ENCODE assay signal across 11 mouse cellular contexts in genomic region chr8:80826996-80827395, GRCm38 (mm10). TPM values are rescaled to one million over a fixed set of nuclear protein-coding genes. Genes with fewer than 3 reads are reported as not detected.
A peak's percentile ranks its signal among the peaks of the same experiment; 100 is the strongest.
DNase-seq lines count a peak whose midpoint lies in the region; ATAC-seq and TF ChIP-seq lines count a peak whose summit lies in the region.
"Had no signal": no experiment of that assay in that cellular context is flagged by ENCODE, and none has a peak within 500 bp of the region (broad histone marks: within the 10 kb centered on the region; RNA-seq: fewer than 3 reads in every experiment).

No protein-coding gene starts in this region.

- no peak for DNase-seq in heart, postnatal 14 days
- peak; percentile 50 for DNase-seq in midbrain, postnatal 0 days (ENCODE audit: low spot score)
- no peak for DNase-seq in midbrain, embryonic 11.5 days (ENCODE audit: low spot score, missing footprints)
- DNase-seq in cerebellum, postnatal 14 days: peak; percentile 69 to 85
- no peak for DNase-seq in retina, embryonic 14.5 days (ENCODE audit: low spot score)
- DNase-seq in left cerebral cortex, adult 8-10 months (ENCODE audit: low spot score in 2 of 2): no peak
- DNase-seq in right cerebral cortex, postnatal 36 days (ENCODE audit: low spot score in 2 of 2): no peak
- DNase-seq: right cerebral cortex, adult 18-20 months had no signal

- no peak overlapping the region for H3K4me2 ChIP-seq in heart, embryonic 11.5 days
- H3K4me2 ChIP-seq in midbrain, postnatal 0 days (ENCODE audit: low read depth, low read length, poor library complexity, severe bottlenecking): no peak overlapping the region
- H3K4me2 ChIP-seq in midbrain, embryonic 11.5 days: no peak overlapping the region
- H3K4me2 ChIP-seq: limb, embryonic 13.5 days had no signal

- TF ChIP-seq CTCF in midbrain, postnatal 0 days (IDR thresholded peaks at IDR 0.05): no peak

- H3K27ac ChIP-seq in heart, embryonic 11.5 days (ENCODE audit: low read depth, low read length): 0 out of 2 replicates have a peak overlapping the region, but pooled peaks have one; percentile 22
- no peak overlapping the region for H3K27ac ChIP-seq in midbrain, postnatal 0 days (ENCODE audit: low read depth, low read length)
- no peak overlapping the region for H3K27ac ChIP-seq in midbrain, embryonic 11.5 days (ENCODE audit: low read depth, low read length)
- H3K27ac ChIP-seq: limb, embryonic 13.5 days; stomach, postnatal 0 days had no signal

- no peak for ATAC-seq in heart, embryonic 11.5 days (replicated peaks; ENCODE audit: insufficient number of reproducible peaks, low FRiP score, low TSS enrichment)
- no peak for ATAC-seq in midbrain, postnatal 0 days (ENCODE audit: low FRiP score)
- ATAC-seq in midbrain, embryonic 11.5 days (ENCODE audit: low FRiP score): no peak

- H3K9me3 ChIP-seq in heart, embryonic 11.5 days (replicated peaks; ENCODE audit: control insufficient read depth, low read length): no peaks in the 10 kb centered on the region
- H3K9me3 ChIP-seq in midbrain, postnatal 0 days (ENCODE audit: low read length): no peaks in the 10 kb centered on the region
- no peaks in the 10 kb centered on the region for H3K9me3 ChIP-seq in midbrain, embryonic 11.5 days (ENCODE audit: control insufficient read depth, low read length)
- H3K9me3 ChIP-seq: limb, embryonic 13.5 days had no signal

- H3K4me1 ChIP-seq in heart, embryonic 11.5 days (ENCODE audit: control insufficient read depth, insufficient read depth, low read length): peaks cover 40% of the 10 kb centered on the region
- H3K4me1 ChIP-seq in midbrain, postnatal 0 days (ENCODE audit: insufficient read depth, low read length): peaks cover 6% of the 10 kb centered on the region; the same call in 1 of the 2 replicates
- H3K4me1 ChIP-seq in midbrain, embryonic 11.5 days (ENCODE audit: control insufficient read depth, insufficient read depth, low read length): no peaks in the 10 kb centered on the region

- intact Hi-C loops in heart, postnatal 14 days (cut with DNase I): no loop called here

- 80% methylated on average over 7 of the region's 7 CpGs for WGBS in heart, embryonic 11.5 days (ENCODE audit: insufficient replicate concordance)
- 88% methylated on average over 7 of the region's 7 CpGs for WGBS in midbrain, postnatal 0 days
- WGBS in midbrain, embryonic 11.5 days: 90% methylated on average over 7 of the region's 7 CpGs

- H3K27me3 ChIP-seq in heart, embryonic 11.5 days (ENCODE audit: control insufficient read depth, insufficient read depth, low read length): no peaks in the 10 kb centered on the region
- H3K27me3 ChIP-seq in midbrain, postnatal 0 days (ENCODE audit: insufficient read depth, low read length): no peaks in the 10 kb centered on the region
- H3K27me3 ChIP-seq in midbrain, embryonic 11.5 days (ENCODE audit: control insufficient read depth, insufficient read depth, low read length): no peaks in the 10 kb centered on the region
- H3K27me3 ChIP-seq: limb, embryonic 13.5 days had no signal

- H3K9ac ChIP-seq in heart, embryonic 11.5 days (ENCODE audit: low read depth, low read length): no peak overlapping the region
- no peak overlapping the region for H3K9ac ChIP-seq in midbrain, postnatal 0 days (replicated peaks; ENCODE audit: low read length, poor library complexity, severe bottlenecking)
- H3K9ac ChIP-seq in midbrain, embryonic 11.5 days (ENCODE audit: low read length): no peak overlapping the region
- H3K9ac ChIP-seq: limb, embryonic 13.5 days had no signal

- H3K4me3 ChIP-seq in heart, embryonic 11.5 days (ENCODE audit: low read depth, low read length): no peak overlapping the region
- H3K4me3 ChIP-seq in midbrain, postnatal 0 days (ENCODE audit: low read depth, low read length): no peak overlapping the region
- no peak overlapping the region for H3K4me3 ChIP-seq in midbrain, embryonic 11.5 days (ENCODE audit: low read depth, low read length)
- H3K4me3 ChIP-seq: limb, embryonic 13.5 days had no signal

- H3K36me3 ChIP-seq in heart, embryonic 11.5 days (ENCODE audit: control insufficient read depth, insufficient read depth, low read length): no peaks in the 10 kb centered on the region
- no peaks in the 10 kb centered on the region for H3K36me3 ChIP-seq in midbrain, postnatal 0 days (ENCODE audit: insufficient read depth, low read length)
- no peaks in the 10 kb centered on the region for H3K36me3 ChIP-seq in midbrain, embryonic 11.5 days (ENCODE audit: control insufficient read depth, insufficient read depth, low read length)
- H3K36me3 ChIP-seq: limb, embryonic 13.5 days had no signal

RNA-seq across cellular contexts. Expression of gene Gab1, which starts 53.3 kb away (rescaled TPM):
- 35.0 and 41.4 TPM in 2 replicates for polyA plus RNA-seq in heart, embryonic 11.5 days (2014; fragmentation: Nextera tagmentation; extraction: Ambion mirVana)
- total RNA-seq in heart, postnatal 14 days (2021): 10 to 100 TPM; 35.5 to 40.0 TPM
- 18.3 and 20.5 TPM in 2 replicates for total RNA-seq in midbrain, postnatal 0 days (2014; rRNA removed)
- polyA plus RNA-seq in midbrain, postnatal 0 days (2015; fragmentation: Nextera tagmentation; extraction: Ambion mirVana): 8.7 TPM in 2 replicates
- 17.2 and 18.0 TPM in 2 replicates for polyA plus RNA-seq in midbrain, embryonic 11.5 days (2014; fragmentation: Nextera tagmentation; extraction: Ambion mirVana)
- total RNA-seq in left cerebral cortex, adult 8-10 months (2022): 10 to 100 TPM; 17.7 to 23.4 (median 20.4) TPM

Comparison
In these comparisons a context has a peak if more than half of its experiments do, and no peak if none do; other contexts are left out.
1. DNase-seq: peak in midbrain, postnatal 0 days (single experiment) and cerebellum, postnatal 14 days (2 of 2); none in heart, postnatal 14 days (0 of 2), midbrain, embryonic 11.5 days (single experiment), retina, embryonic 14.5 days (single experiment), left cerebral cortex, adult 8-10 months (0 of 2) and right cerebral cortex, postnatal 36 days (0 of 2).